Mouse (Mus musculus) midbrain, embryonic 11.5 days (tissue): ENCODE measurements around the gene Sgta. TPM values are rescaled to one million over a fixed set of nuclear protein-coding genes. Genes with fewer than 3 reads are reported as not detected.

Experiments used
- ATAC-seq: fragments of 200-750 bp; cut with Nextera tagmentation; 2 replicates; pipeline ENCODE4 v1.8.0; 2017; ENCODE audit warnings: moderate TSS enrichment, moderate library complexity; ENCODE audit not compliant: low FRiP score
- DNase-seq: peaks from one replicate; pipeline ENCODE4 v3.0.0; 2015; ENCODE audit warnings: low spot score; ENCODE audit errors: missing footprints
- H3K27ac ChIP-seq: fragments of 300-500 bp; sonication (generic); 2 replicates; pipeline ENCODE4 v1.5.1; 2014; ENCODE audit warnings: low read depth, low read length
- H3K27me3 ChIP-seq: fragments of 300-500 bp; sonication (generic); 2 replicates; pipeline ENCODE4 v1.6.1; 2014; ENCODE audit warnings: mild to moderate bottlenecking, low read length, moderate library complexity, mixed read lengths; ENCODE audit not compliant: control insufficient read depth, insufficient read depth
- H3K36me3 ChIP-seq: fragments of 300-500 bp; sonication (generic); 2 replicates; pipeline ENCODE4 v1.6.1; 2014; ENCODE audit warnings: mild to moderate bottlenecking, low read length, moderate library complexity, mixed read lengths; ENCODE audit not compliant: control insufficient read depth, insufficient read depth
- H3K4me1 ChIP-seq: fragments of 300-500 bp; sonication (generic); 2 replicates; pipeline ENCODE4 v1.6.1; 2014; ENCODE audit warnings: low read length; ENCODE audit not compliant: control insufficient read depth, insufficient read depth
- H3K4me2 ChIP-seq: fragments of 300-500 bp; sonication (generic); 2 replicates; pipeline ENCODE4 v1.6.1; 2014; ENCODE audit warnings: mild to moderate bottlenecking, moderate library complexity
- H3K4me3 ChIP-seq: fragments of 300-500 bp; sonication (generic); 2 replicates; pipeline ENCODE4 v1.5.1; 2014; ENCODE audit warnings: low read depth, low read length
- H3K9ac ChIP-seq: fragments of 300-500 bp; sonication (generic); 2 replicates; pipeline ENCODE4 v1.6.1; 2014; ENCODE audit warnings: low read length
- H3K9me3 ChIP-seq: fragments of 300-500 bp; sonication (generic); 2 replicates; pipeline ENCODE4 v1.6.1; 2016; ENCODE audit warnings: low read length; ENCODE audit not compliant: control insufficient read depth
- WGBS: fragments of 180-500 bp; shearing (Covaris S2); extraction: QIAGEN DNeasy Blood & Tissue Kit; methylation state at CpG from one replicate; pipeline ENCODE4 v1.1.7; 2014; 5-methylcytosine and 5-hydroxymethylcytosine counted together
- polyA plus RNA-seq: library from polyadenylated mRNA; unstranded; fragments of >200 nt; fragmentation: Nextera tagmentation; extraction: Ambion mirVana; gene quantifications from 2 replicates; pipeline ENCODE4 v1.2.1, GENCODE M21; 2014

The Sgta gene
- polyA plus RNA-seq, 1 experiment from 2014 or later = 232 TPM

DNA sequence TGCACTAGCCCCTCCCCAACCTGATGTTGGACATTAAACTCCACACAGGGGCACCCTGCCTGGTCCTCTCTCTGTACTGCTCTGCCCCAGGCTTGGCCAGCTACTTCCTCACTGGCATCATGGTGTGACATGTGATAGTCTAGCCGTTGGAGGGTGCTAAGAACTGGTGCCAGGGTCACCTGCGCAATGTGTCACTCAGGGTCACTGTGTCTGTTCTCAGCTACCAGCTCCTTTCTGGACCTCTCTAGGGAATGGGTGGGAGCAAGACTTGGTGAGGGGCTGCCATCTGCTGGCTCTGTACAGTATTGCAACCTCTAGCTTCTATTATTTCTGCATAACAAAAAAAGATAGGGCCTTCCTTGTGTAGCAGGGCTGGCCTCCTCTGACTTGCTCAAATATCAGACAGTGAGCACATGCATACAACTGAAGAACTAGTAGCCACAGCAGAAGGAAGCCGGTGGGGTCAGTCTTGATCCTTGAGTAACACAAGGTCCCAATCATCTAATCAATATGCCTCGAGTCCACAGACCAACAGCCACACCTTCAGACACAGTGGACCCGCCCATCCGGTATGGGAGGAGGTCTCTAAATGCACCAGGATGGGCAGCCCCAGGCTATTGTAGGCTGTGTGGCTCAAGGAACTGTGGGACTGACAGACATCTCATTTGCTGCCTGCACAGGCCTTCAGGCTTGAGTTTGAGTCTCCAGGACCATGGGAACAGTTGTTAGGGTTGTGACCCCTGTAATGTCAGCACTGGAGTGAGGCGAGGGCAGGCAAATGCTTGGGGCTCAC is 22.4 kb upstream of the Sgta start:
- 83% methylated on average over 7 of the region's 7 CpGs for WGBS
- Histone ChIP-seq H3K4me3 (no peak overlapping the region), H3K9ac (no peak overlapping the region), H3K36me3 (peaks cover 29% of the 10 kb centered on the region), H3K27ac (no peak overlapping the region), H3K9me3 (no peaks in the 10 kb centered on the region), H3K4me2 (no peak overlapping the region), H3K4me1 (no peaks in the 10 kb centered on the region), H3K27me3 (no peaks in the 10 kb centered on the region)
- DNase-seq (peak; percentile 97), ATAC-seq (peak; percentile 69)

DNA sequence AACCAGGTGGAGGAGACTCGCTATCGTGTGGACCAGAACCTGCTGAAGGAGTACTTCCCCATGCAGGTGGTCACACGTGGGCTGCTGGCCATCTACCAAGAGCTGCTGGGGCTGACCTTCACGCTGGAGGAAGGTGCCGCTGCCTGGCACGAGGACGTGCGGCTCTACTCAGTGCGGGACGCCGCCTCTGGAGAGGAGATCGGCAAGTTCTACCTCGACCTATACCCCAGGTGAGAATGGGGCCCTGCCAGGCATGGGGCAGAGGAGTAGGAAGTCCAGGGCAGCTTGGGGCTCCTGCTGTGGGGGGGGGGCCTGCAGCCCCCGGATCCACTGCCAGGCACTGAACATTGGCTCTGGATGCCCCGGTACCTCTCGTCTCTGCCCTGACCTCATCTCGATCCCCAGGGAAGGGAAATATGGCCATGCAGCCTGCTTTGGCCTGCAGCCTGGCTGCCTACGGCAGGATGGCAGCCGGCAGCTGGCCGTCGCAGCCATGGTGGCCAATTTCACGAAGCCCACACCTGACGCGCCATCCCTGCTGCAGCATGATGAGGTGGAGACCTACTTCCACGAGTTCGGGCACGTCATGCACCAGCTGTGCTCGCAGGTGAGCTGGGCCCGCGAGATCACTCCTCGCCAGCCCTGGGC is 20.2 kb upstream of the Sgta start:
- no peak for DNase-seq
- H3K27me3 ChIP-seq = no peaks in the 10 kb centered on the region
- H3K27ac ChIP-seq = no peak overlapping the region
- peaks cover 33% of the 10 kb centered on the region for H3K36me3 ChIP-seq
- no peak for ATAC-seq
- no peak overlapping the region for H3K4me3 ChIP-seq
- H3K9me3 ChIP-seq = no peaks in the 10 kb centered on the region
- no peaks in the 10 kb centered on the region for H3K4me1 ChIP-seq
- H3K9ac ChIP-seq = no peak overlapping the region
- 94% methylated on average over 31 of the region's 31 CpGs for WGBS
- no peak overlapping the region for H3K4me2 ChIP-seq

DNA sequence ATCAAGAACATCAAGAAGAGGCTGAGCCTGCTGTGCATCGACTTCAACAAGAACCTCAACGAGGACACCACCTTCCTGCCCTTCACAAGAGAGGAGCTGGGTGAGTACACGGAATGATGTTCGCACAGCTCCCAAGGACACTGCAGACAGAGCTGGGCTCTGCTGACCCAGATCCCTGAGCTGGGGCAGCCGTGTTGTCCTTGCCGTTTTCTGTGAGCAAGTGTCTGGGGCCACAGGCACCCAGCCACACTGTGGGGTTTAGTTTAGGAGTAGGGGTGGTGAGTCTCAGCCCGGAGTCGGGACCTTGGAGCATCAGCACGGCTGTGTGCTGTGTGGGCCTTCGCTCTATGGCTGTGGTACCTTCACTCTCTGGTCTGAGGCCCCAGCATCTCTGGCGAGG is 17.9 kb upstream of the Sgta start:
- ATAC-seq (no peak), DNase-seq (no peak)
- Histone ChIP-seq H3K4me1 (no peaks in the 10 kb centered on the region), H3K27ac (no peak overlapping the region), H3K4me2 (no peak overlapping the region), H3K4me3 (no peak overlapping the region), H3K9me3 (no peaks in the 10 kb centered on the region), H3K9ac (no peak overlapping the region), H3K36me3 (peaks cover 42% of the 10 kb centered on the region), H3K27me3 (no peaks in the 10 kb centered on the region)
- WGBS = 91% methylated on average over 11 of the region's 11 CpGs

DNA sequence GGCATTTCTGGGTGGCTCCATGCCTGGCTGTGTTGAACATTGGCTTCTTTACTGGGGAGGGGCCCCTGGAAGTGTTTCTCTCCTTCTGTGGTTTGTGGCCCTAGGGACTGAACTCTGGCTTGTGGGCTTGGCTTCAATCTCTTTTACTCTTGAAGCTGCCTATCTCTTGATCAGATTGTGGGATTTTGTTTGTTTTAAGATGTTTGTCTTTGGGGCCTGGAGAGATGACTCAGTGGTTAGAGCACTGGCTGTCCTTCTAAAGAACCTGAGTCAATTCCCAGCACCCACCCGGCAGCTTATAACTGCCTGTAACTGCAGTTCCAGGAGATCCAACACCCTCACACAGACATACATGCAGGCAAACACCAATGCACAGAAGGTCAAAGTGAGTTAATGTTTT is 16.4 kb upstream of the Sgta start:
- no peaks in the 10 kb centered on the region for H3K9me3 ChIP-seq
- no peak overlapping the region for H3K9ac ChIP-seq
- DNase-seq = no peak
- H3K4me3 ChIP-seq = no peak overlapping the region
- H3K4me1 ChIP-seq = no peaks in the 10 kb centered on the region
- no peak overlapping the region for H3K27ac ChIP-seq
- ATAC-seq = no peak
- no peak overlapping the region for H3K4me2 ChIP-seq
- peaks cover 38% of the 10 kb centered on the region for H3K36me3 ChIP-seq
- no peaks in the 10 kb centered on the region for H3K27me3 ChIP-seq
- WGBS = 100% methylated on average over 1 of the region's 1 CpGs

DNA sequence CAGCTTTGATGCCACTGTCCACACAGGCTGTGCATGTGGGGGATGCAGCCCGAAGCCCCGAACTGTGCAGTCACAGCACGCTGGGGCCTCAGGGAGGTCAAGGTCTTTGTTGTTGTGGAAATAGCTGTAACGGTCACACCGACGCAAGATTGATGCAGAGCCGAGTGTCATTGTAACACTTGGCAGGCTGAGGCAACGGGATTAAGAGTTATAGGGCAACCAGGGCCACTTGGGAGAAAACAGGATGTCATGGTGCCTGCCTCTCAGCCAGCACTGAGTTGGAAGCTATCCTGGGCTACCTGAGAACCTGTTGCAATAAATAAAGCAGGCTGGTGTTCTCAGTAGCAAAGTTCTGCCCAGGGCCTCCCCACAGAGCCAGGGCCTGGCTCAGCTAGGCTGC is 15.8 kb upstream of the Sgta start:
- Histone ChIP-seq H3K27me3 (no peaks in the 10 kb centered on the region), H3K27ac (no peak overlapping the region), H3K4me3 (no peak overlapping the region), H3K4me1 (peaks cover 3% of the 10 kb centered on the region), H3K9me3 (no peaks in the 10 kb centered on the region), H3K36me3 (peaks cover 32% of the 10 kb centered on the region), H3K4me2 (no peak overlapping the region), H3K9ac (no peak overlapping the region)
- DNase-seq (no peak), ATAC-seq (no peak)
- 67% methylated on average over 8 of the region's 8 CpGs for WGBS

DNA sequence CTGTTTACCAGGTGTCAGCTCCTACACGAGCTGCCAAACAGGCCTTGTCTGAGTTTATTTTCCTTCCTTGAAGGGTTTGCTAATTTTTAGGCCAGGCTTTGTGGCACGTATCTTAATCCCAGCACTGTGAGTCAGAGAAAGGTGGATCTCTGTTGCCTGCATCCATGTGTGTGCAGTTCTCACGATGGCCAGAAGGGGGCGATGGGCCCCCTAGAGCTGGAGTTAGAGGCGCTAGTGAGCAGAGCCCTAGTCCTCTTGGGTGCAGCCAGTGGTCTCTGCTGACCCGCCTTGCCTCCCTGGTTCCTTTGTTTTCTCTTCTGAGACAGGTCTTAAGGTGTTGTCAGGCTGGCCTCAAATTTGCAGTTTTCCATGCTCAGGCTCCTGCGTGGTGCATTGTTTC is 13.5 kb upstream of the Sgta start:
- DNase-seq (no peak), ATAC-seq (no peak)
- Histone ChIP-seq H3K27ac (no peak overlapping the region), H3K36me3 (peaks cover 17% of the 10 kb centered on the region), H3K4me3 (no peak overlapping the region), H3K4me1 (peaks cover 12% of the 10 kb centered on the region), H3K9me3 (no peaks in the 10 kb centered on the region), H3K9ac (no peak overlapping the region), H3K27me3 (no peaks in the 10 kb centered on the region), H3K4me2 (no peak overlapping the region)
- 67% methylated on average over 7 of the region's 7 CpGs for WGBS

DNA sequence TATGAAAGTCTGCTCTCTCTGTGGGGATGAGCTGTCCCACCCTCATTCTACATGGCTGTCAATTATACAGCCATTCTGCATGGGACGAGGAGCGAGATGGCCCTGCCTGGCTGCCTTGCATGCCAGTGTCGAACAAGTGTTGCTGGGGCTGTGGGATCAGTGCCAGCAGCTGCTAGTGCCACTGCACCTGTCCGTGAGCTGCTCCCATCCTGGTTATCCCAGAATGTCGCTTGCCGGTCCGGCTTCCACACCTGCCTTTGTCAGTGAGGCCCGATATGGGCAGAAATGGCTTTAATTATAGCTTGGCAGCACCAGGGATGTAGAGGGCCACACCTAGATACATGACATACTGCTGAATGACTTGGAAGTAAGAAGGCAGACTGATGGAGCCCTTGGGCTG is 12.3 kb upstream of the Sgta start:
- ATAC-seq (no peak), DNase-seq (no peak)
- no peak overlapping the region for H3K9ac ChIP-seq
- no peaks in the 10 kb centered on the region for H3K27me3 ChIP-seq
- 97% methylated on average over 8 of the region's 8 CpGs for WGBS
- peaks cover 12% of the 10 kb centered on the region for H3K4me1 ChIP-seq
- no peak overlapping the region for H3K27ac ChIP-seq
- H3K4me2 ChIP-seq = no peak overlapping the region
- H3K9me3 ChIP-seq = no peaks in the 10 kb centered on the region
- no peak overlapping the region for H3K4me3 ChIP-seq
- H3K36me3 ChIP-seq = peaks cover 13% of the 10 kb centered on the region

DNA sequence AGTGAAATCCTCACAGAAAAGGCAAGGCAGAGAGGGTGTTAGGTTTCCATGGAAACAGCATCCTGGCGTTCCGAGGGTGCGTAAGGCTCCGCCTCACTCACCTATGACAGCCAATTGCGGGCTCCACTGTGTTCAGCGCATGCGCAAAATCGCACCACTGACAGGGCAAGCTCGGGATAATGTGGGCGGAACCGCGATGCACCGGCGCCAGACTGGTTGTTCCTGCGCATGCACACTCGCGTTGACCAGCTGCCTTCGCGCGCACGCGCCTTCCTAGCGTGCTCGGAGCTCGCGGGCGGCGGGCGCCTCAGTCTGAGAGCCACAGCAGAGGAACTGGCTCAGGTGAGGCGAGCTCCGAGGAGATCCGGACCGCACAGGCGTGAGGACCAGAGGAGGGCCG is 9.9 kb upstream of the Sgta start, which contains the start of gene Thop1:
Gene Thop1 (plus strand): TSS at position 200 of the 400 bp plus-strand sequence.
- ATAC-seq = peak; percentile 96
- Histone ChIP-seq H3K9me3 (no peaks in the 10 kb centered on the region), H3K27me3 (no peaks in the 10 kb centered on the region), H3K4me1 (peaks cover 12% of the 10 kb centered on the region), H3K9ac (peak within 1 kb of the TSS; percentile 70), H3K4me2 (peak within 1 kb of the TSS; percentile 80), H3K27ac (peak within 1 kb of the TSS; percentile 25; the same call in 1 of the 2 replicates), H3K36me3 (peaks cover 9% of the 10 kb centered on the region), H3K4me3 (peak within 1 kb of the TSS; percentile 56)
- WGBS = under 1% methylated on average over 35 of the region's 35 CpGs
- peak; percentile 99 for DNase-seq

DNA sequence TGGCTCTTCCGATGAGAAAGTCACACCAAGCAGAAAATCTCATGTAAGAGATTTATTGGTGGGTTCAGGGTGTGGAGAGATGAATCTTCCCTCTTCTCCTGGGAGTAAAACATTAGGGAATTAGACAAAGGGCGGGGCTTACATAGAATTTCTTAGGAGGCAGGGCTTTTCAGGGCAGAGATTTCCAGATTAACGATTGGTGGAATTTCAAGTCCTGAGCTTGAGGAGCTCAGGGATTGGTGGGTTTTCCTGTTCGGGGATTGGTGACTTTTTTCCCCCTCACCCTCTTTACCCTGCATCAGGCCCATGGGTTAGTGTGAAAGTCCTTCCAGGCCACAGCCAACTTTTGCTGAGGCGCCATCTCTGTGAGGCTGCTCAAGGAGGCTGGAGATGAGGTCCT is 8.7 kb upstream of the Sgta start:
- H3K9ac ChIP-seq = no peak overlapping the region

More for the DNA sequence above, 8.7 kb upstream of the Sgta start:
- ATAC-seq (no peak), DNase-seq (no peak)
- Histone ChIP-seq H3K27ac (no peak overlapping the region), H3K36me3 (peaks cover 6% of the 10 kb centered on the region; the same call in 1 of the 2 replicates), H3K4me3 (no peak overlapping the region), H3K9me3 (no peaks in the 10 kb centered on the region), H3K27me3 (no peaks in the 10 kb centered on the region), H3K4me1 (peaks cover 12% of the 10 kb centered on the region), H3K4me2 (no peak overlapping the region)
- 76% methylated on average over 5 of the region's 5 CpGs for WGBS
